Mouse (Mus musculus) CH12.LX (cell line): ENCODE data around the gene Rpgr. TPM values are rescaled to one million over a fixed set of nuclear protein-coding genes. Genes with fewer than 3 reads are reported as not detected.
A peak's percentile ranks its signal among the peaks of the same experiment; 100 is the strongest.

Experiments
- DNase-seq: peaks from one replicate; pipeline ENCODE4 v3.0.0-alpha.2; 2013; ENCODE audit errors: extremely low read depth
- H3K27ac ChIP-seq: 2 replicates; pipeline ENCODE4 v1.5.1; 2012; ENCODE audit warnings: low read depth, mild to moderate bottlenecking, control low read depth, moderate library complexity; ENCODE audit not compliant: insufficient read depth
- H3K27me3 ChIP-seq: replicated peaks from 2 replicates; pipeline ENCODE3; 2012; ENCODE audit warnings: inconsistent platforms
- H3K36me3 ChIP-seq, 2 experiments: replicated peaks in 1 of 2; 2 replicates each; pipeline versions ENCODE3 to v1.6.1; 2012; ENCODE audit warnings: inconsistent platforms in 1 of 2, low read length in 1 of 2, mild to moderate bottlenecking in 1 of 2, mixed read lengths in 1 of 2, moderate library complexity in 1 of 2; ENCODE audit not compliant: control insufficient read depth in 1 of 2, insufficient read depth in 1 of 2
- H3K4me1 ChIP-seq, 2 experiments: 2 replicates each; pipeline ENCODE4 v1.6.1; 2012; ENCODE audit warnings: inconsistent platforms in 1 of 2, moderate library complexity in 1 of 2; ENCODE audit not compliant: insufficient read depth in 2 of 2, control insufficient read depth in 1 of 2
- H3K4me2 ChIP-seq: 2 replicates; pipeline ENCODE4 v1.6.1; 2012; ENCODE audit warnings: low read depth, mild to moderate bottlenecking, control low read depth; ENCODE audit not compliant: poor library complexity, insufficient read depth, severe bottlenecking
- H3K4me3 ChIP-seq, 3 experiments: fragments of 150-350 bp in 1 of 3; sonication (generic) in 1 of 3; replicated peaks in 1 of 3; 2 replicates each; pipeline versions ENCODE3 to v1.5.1; 2011 to 2012; ENCODE audit warnings: low read depth in 2 of 3, low read length in 2 of 3, mild to moderate bottlenecking in 2 of 3, moderate library complexity in 2 of 3, control low read depth in 1 of 3, improper control_type of control experiment in 1 of 3, inconsistent platforms in 1 of 3, mixed read lengths in 1 of 3; ENCODE audit not compliant: poor library complexity in 1 of 3
- H3K79me2 ChIP-seq: replicated peaks from 2 replicates; pipeline ENCODE4 v1.6.1; 2012; ENCODE audit warnings: mild to moderate bottlenecking, moderate library complexity; ENCODE audit not compliant: control insufficient read depth, poor library complexity, insufficient read depth, severe bottlenecking; ENCODE audit errors: extremely low read depth
- H3K9ac ChIP-seq: 2 replicates; pipeline ENCODE4 v1.6.1; 2012; ENCODE audit warnings: low read depth, mild to moderate bottlenecking, control low read depth, moderate library complexity; ENCODE audit not compliant: insufficient read depth
- H3K9me3 ChIP-seq: replicated peaks from 2 replicates; pipeline ENCODE3; 2012; ENCODE audit warnings: low read length, inconsistent platforms, mixed read lengths
- BHLHE40 ChIP-seq: IDR thresholded peaks from 2 replicates; pipeline ENCODE4 v1.6.1; 2011; ENCODE audit warnings: mild to moderate bottlenecking, low read depth, low read length, improper control_type of control experiment
- CTCF ChIP-seq, 2 experiments: IDR thresholded peaks in 1 of 2; conservative IDR thresholded peaks in 1 of 2; 2 replicates each; pipeline ENCODE4 v1.5.1; 2011 to 2012; ENCODE audit warnings: low read depth in 2 of 2, low read length in 2 of 2, improper control_type of control experiment in 1 of 2, inconsistent platforms in 1 of 2, mild to moderate bottlenecking in 1 of 2, moderate library complexity in 1 of 2
- EP300 ChIP-seq: IDR thresholded peaks from 2 replicates; pipeline ENCODE4 v1.6.1; 2011; ENCODE audit warnings: low read length, improper control_type of control experiment
- ETS1 ChIP-seq: conservative IDR thresholded peaks from 2 replicates; pipeline ENCODE4 v1.6.1; 2012; ENCODE audit warnings: low read depth, mild to moderate bottlenecking, inconsistent platforms, low read length, improper control_type of control experiment, moderate library complexity
- JUND ChIP-seq: conservative IDR thresholded peaks from 2 replicates; pipeline ENCODE4 v1.6.1; 2011; ENCODE audit warnings: low read depth, low read length, improper control_type of control experiment
- MAZ ChIP-seq: IDR thresholded peaks from 2 replicates; pipeline ENCODE4 v1.6.1; 2012; ENCODE audit warnings: low read depth, mild to moderate bottlenecking, inconsistent platforms, low read length, improper control_type of control experiment, moderate library complexity
- NELFE ChIP-seq: IDR thresholded peaks from 2 replicates; pipeline ENCODE4 v1.6.1; 2011; ENCODE audit warnings: low read depth, low read length, improper control_type of control experiment
- NRF1 ChIP-seq: IDR thresholded peaks from 2 replicates; pipeline ENCODE4 v1.6.1; 2014; ENCODE audit warnings: low read depth, mild to moderate bottlenecking, inconsistent platforms, low read length, improper control_type of control experiment, moderate library complexity
- POLR2AphosphoS2 ChIP-seq: IDR thresholded peaks from 2 replicates; pipeline ENCODE4 v1.6.1; 2011; ENCODE audit warnings: low read depth, low read length, improper control_type of control experiment
- RAD21 ChIP-seq: IDR thresholded peaks from 2 replicates; pipeline ENCODE4 v1.6.1; 2011; ENCODE audit warnings: low read depth, mild to moderate bottlenecking, low read length, improper control_type of control experiment, moderate library complexity
- SMC3 ChIP-seq: IDR thresholded peaks from 2 replicates; pipeline ENCODE4 v1.6.1; 2011; ENCODE audit warnings: low read depth, low read length, improper control_type of control experiment
- TCF12 ChIP-seq: IDR thresholded peaks from 2 replicates; pipeline ENCODE4 v1.6.1; 2014; ENCODE audit warnings: low read depth, mild to moderate bottlenecking, inconsistent platforms, low read length, improper control_type of control experiment
- USF1 ChIP-seq: IDR thresholded peaks from 2 replicates; pipeline ENCODE4 v1.6.1; 2014; ENCODE audit warnings: low read depth, mild to moderate bottlenecking, inconsistent platforms, low read length, improper control_type of control experiment
- USF2 ChIP-seq: conservative IDR thresholded peaks from 2 replicates; pipeline ENCODE4 v1.6.1; 2011; ENCODE audit warnings: low read depth, low read length, improper control_type of control experiment
- ZC3H11A ChIP-seq: IDR thresholded peaks from 2 replicates; pipeline ENCODE4 v1.6.1; 2012; ENCODE audit warnings: low read depth, mild to moderate bottlenecking, inconsistent platforms, low read length, improper control_type of control experiment
- ZKSCAN1 ChIP-seq: IDR thresholded peaks from 2 replicates; pipeline ENCODE4 v1.6.1; 2012; ENCODE audit warnings: low read depth, inconsistent platforms, low read length, improper control_type of control experiment, borderline replicate concordance
- ZMIZ1 ChIP-seq: IDR thresholded peaks from 2 replicates; pipeline ENCODE4 v1.6.1; 2012; ENCODE audit warnings: low read depth, mild to moderate bottlenecking, inconsistent platforms, low read length, improper control_type of control experiment
- ZNF384 ChIP-seq: IDR thresholded peaks from 2 replicates; pipeline ENCODE4 v1.6.1; 2012; ENCODE audit warnings: low read depth, low read length, improper control_type of control experiment, inconsistent platforms
- dilution Hi-C: fragments of 300-500 bp; cut with MboI; formaldehyde crosslinking; loops from 2 replicates; pipeline ENCODE4 v1.14.3; 2020; ENCODE audit warnings: low sequenced_read_pairs; ENCODE audit not compliant: extremely low pct_unique_long_range_greater_than_20kb, extremely low pct_ligation_motif_present
- in situ Hi-C: fragments of 300-500 bp; cut with MboI; formaldehyde crosslinking; loops from 3 replicates; pipeline ENCODE4 v1.14.3; 2019; ENCODE audit warnings: low sequenced_read_pairs, low pct_ligation_motif_present, low pct_unique_long_range_greater_than_20kb, mixed read lengths
- polyA plus RNA-seq: library from polyadenylated mRNA; unstranded; fragments of >175 nt; gene quantifications from 2 replicates; pipeline ENCODE4 v1.2.1, GENCODE M21; 2012; ENCODE audit warnings: low read depth; ENCODE audit not compliant: insufficient read length
- total RNA-seq, 2 experiments: library from RNA; depleted of rRNA; stranded (reverse); fragments of 300-350 nt in 1 of 2; fragments of >200 nt in 1 of 2; gene quantifications; 2 replicates each; pipeline ENCODE4 v1.2.3; 2012 to 2014

Gene Rpgr
- total and polyA plus RNA-seq, 3 experiments, result 4.8 to 8.2 (median 5.9) TPM

DNA sequence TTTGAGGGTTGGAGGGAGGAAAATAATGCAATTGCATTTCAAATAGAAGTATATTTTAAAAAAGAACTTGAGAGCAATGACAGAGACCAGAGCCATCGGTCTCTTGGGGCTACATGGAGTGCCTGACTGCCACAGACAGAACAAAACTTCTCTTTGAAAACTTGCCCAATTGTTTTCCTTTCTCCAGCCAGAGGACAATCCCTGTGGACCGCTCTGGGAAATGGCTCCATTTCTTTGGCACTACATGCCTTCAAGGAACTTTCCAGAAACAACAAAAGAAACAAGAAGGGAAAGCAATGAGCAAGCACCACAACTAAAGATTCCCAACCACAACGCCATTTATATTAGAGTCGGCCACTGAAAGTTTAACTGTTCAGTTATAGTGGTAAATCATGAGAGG is 154.5 kb downstream of the Rpgr start:
- DNase-seq, result no peak
- Histone ChIP-seq H3K27ac (no peak overlapping the region), H3K79me2 (no peaks in the 10 kb centered on the region), H3K9me3 (no peaks in the 10 kb centered on the region), H3K9ac (no peak overlapping the region), H3K27me3 (no peaks in the 10 kb centered on the region), H3K36me3 (no peaks in the 10 kb centered on the region), H3K4me2 (no peak overlapping the region), H3K4me1 (peaks cover 0 to 10% of the 10 kb centered on the region in 2 experiments; a peak in 2 of 4 replicates), H3K4me3 (no peak overlapping the region)
- dilution Hi-C loops (no loop called here), in situ Hi-C loops (no loop called here)
- TF ChIP-seq JUND (no peak), ZC3H11A (no peak), USF2 (no peak), ZKSCAN1 (no peak), MAZ (no peak), ZMIZ1 (no peak), RAD21 (no peak), NRF1 (no peak), TCF12 (no peak), ETS1 (no peak), NELFE (no peak), SMC3 (no peak), POLR2AphosphoS2 (no peak), USF1 (no peak), BHLHE40 (no peak)

GRCm38 (mm10) chrX:10034666-10035065 is 182.1 kb downstream of the Rpgr start:
- no peaks in the 10 kb centered on the region for H3K79me2 ChIP-seq
- H3K27me3 ChIP-seq, result no peaks in the 10 kb centered on the region
- peak; percentile 9 for DNase-seq
- dilution Hi-C loops (no loop called here), in situ Hi-C loops (no loop called here)
- no peak overlapping the region for H3K27ac ChIP-seq
- H3K4me1 ChIP-seq, result no peaks in the 10 kb centered on the region
- no peak overlapping the region for H3K4me2 ChIP-seq
- no peaks in the 10 kb centered on the region for H3K9me3 ChIP-seq
- H3K9ac ChIP-seq, result no peak overlapping the region
- H3K4me3 ChIP-seq, result no peak overlapping the region
- TF ChIP-seq RAD21 (peak; percentile 41), ZNF384 (no peak), SMC3 (peak; percentile 54), CTCF (conservative IDR thresholded peaks at IDR 0.05 in 1 of 2, IDR thresholded peaks at IDR 0.05 in 1 of 2; ENCODE audit: low read depth in 2 of 2, low read length in 2 of 2) (peak; percentile 14 to 60; a peak in 2 of 4 replicates), EP300 (no peak)
- no peaks in the 10 kb centered on the region for H3K36me3 ChIP-seq

Other genes starting within 250 kb of the Rpgr start
- not detected in 2 replicates for gene Srpx, start 99.2 kb downstream of the Rpgr start, total RNA-seq (2012; rRNA removed)
- gene Srpx, start 99.2 kb downstream of the Rpgr start, total RNA-seq (2014; rRNA removed), result not detected in 2 replicates
- not detected in 2 replicates for gene Srpx, start 99.2 kb downstream of the Rpgr start, polyA plus RNA-seq
- gene Otc, start 35.4 kb upstream of the Rpgr start, total RNA-seq (2012; rRNA removed), result not detected in 2 replicates
- gene Otc, start 35.4 kb upstream of the Rpgr start, total RNA-seq (2014; rRNA removed), result 0.12 TPM in 2 replicates
- not detected in 2 replicates for gene Otc, start 35.4 kb upstream of the Rpgr start, polyA plus RNA-seq